Mouse (Mus musculus) 3134 (cell line): Measurements from ENCODE around the gene Slc12a7.
A peak's percentile ranks its signal among the peaks of the same experiment; 100 is the strongest.

Experiments
- DNase-seq: peaks from one replicate; pipeline ENCODE4 v3.0.0-alpha.2; 2011; ENCODE audit warnings: low spot score; ENCODE audit not compliant: insufficient read length; ENCODE audit errors: extremely low read depth

Slc12a7 gene

GRCm38 (mm10) chr13:73804914-73805313, 72.0 kb downstream of the Slc12a7 start:
- no peak for DNase-seq

GRCm38 (mm10) chr13:73812936-73813335, 80.0 kb downstream of the Slc12a7 start:
- DNase-seq: no peak

- no peak for DNase-seq
Measured at GRCm38 (mm10) chr13:73814181-73814580, 81.3 kb downstream of the Slc12a7 start.

GRCm38 (mm10) chr13:73816338-73816737, 83.4 kb downstream of the Slc12a7 start:
- no peak for DNase-seq

GRCm38 (mm10) chr13:73818921-73819320, 86.0 kb downstream of the Slc12a7 start:
- no peak for DNase-seq

- no peak for DNase-seq
Measured at GRCm38 (mm10) chr13:73821251-73821650, 88.4 kb downstream of the Slc12a7 start.

GRCm38 (mm10) chr13:73822187-73822800, 89.4 kb downstream of the Slc12a7 start:
- peak; percentile 27 for DNase-seq

GRCm38 (mm10) chr13:73823711-73824110, 90.8 kb downstream of the Slc12a7 start:
- no peak for DNase-seq

- no peak for DNase-seq
Measured at GRCm38 (mm10) chr13:73827243-73827642, 94.3 kb downstream of the Slc12a7 start.

- no peak for DNase-seq
Measured at GRCm38 (mm10) chr13:73831486-73831885, 98.6 kb downstream of the Slc12a7 start.

- DNase-seq: no peak
Measured at GRCm38 (mm10) chr13:73833809-73834208, 100.9 kb downstream of the Slc12a7 start.

- no peak for DNase-seq
Measured at GRCm38 (mm10) chr13:73835791-73836190, 102.9 kb downstream of the Slc12a7 start.

- no peak for DNase-seq
Measured at GRCm38 (mm10) chr13:73836491-73836890, 103.6 kb downstream of the Slc12a7 start.

GRCm38 (mm10) chr13:73837708-73838107, 104.8 kb downstream of the Slc12a7 start:
- no peak for DNase-seq

- no peak for DNase-seq
Measured at GRCm38 (mm10) chr13:73839137-73839548, 106.2 kb downstream of the Slc12a7 start.

GRCm38 (mm10) chr13:73839740-73840139, 106.8 kb downstream of the Slc12a7 start:
- DNase-seq: no peak

- no peak for DNase-seq
Measured at GRCm38 (mm10) chr13:73842696-73843095, 109.8 kb downstream of the Slc12a7 start.

- DNase-seq: no peak
Measured at GRCm38 (mm10) chr13:73846589-73847464, 113.9 kb downstream of the Slc12a7 start.

- DNase-seq: no peak
Measured at GRCm38 (mm10) chr13:73847465-73847836, 114.6 kb downstream of the Slc12a7 start, which contains the start of gene Nkd2. Nkd2 (minus strand) TSS chr13:73847631.
